Mouse (Mus musculus): ENCODE results near the gene Msi1. TPM values are rescaled to one million over a fixed set of nuclear protein-coding genes. Genes with fewer than 3 reads are reported as not detected.
"Not testable (repeated sequence)": the region's sequence is repeated elsewhere in the genome, so short reads cannot be mapped to it uniquely, and the experiment has no call there.

The Msi1 gene
- total RNA-seq, 2 experiments from 2014 or later: 15.9 to 16.2 TPM

DNA sequence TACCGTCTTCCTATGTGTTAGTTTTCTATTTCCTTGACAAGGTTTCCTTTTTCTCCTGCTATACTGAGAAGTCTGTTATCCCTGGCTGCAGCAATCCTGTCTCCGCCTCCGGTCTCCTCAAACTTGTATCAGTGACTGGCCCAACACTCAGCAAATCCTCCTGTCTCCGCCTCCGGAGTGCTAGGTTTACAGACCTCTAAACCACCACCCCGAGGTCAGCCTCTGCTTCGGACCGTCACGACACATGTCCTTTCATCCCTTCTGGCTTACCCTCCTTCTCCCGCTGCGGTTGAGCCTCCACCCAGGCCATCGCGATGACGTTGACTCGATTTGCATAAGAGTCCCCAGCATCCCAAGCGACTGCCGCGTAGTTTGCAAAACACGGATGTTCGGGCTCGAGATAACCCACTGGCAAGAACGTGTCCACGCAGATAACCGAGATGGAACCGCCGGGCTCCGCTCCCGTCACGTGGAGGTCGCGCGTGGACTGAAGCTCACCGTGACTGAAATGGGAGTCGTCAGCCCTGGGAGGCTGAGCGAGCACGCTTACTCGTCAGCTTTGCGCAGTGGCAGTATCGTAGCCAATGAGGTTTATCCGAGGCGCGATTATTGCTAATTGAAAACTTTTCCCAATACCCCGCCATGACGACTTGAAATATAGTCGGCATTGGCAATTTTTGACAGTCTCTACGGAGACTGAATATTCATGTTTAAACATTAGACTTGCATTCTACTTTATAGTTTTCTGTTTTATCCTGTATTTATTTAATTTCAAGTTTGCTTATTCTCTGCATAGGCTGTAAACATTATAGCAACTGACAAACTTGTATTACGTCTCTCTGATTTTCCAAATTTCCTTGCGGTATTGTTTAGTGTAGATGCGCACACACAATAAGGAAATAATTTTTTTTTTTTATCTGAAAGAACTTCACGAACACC, 60.6 kb downstream of the Msi1 start:
- peak; percentile 89 for DNase-seq

GRCm38 (mm10) chr5:115490638-115491000, 61.2 kb downstream of the Msi1 start:
- DNase-seq: no peak

DNA sequence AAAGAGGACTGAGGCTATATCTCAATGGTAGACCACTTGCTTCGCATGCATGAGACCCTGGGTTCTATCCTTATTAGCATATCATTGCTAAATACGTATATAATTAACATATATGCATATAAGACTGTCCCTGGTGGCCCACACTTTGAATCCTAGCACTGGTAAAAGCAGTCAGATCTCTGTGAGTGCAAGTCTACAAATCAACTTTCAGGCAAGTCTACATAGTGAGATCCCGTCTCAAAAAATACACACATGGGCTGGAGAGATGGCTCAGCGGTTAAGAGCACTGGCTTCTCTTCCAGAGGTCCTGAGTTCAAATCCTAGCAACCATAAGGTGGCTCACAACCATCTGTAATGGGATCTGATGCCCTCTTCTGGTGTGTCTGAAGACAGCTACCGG, 61.7 kb downstream of the Msi1 start:
- DNase-seq: no peak

DNA sequence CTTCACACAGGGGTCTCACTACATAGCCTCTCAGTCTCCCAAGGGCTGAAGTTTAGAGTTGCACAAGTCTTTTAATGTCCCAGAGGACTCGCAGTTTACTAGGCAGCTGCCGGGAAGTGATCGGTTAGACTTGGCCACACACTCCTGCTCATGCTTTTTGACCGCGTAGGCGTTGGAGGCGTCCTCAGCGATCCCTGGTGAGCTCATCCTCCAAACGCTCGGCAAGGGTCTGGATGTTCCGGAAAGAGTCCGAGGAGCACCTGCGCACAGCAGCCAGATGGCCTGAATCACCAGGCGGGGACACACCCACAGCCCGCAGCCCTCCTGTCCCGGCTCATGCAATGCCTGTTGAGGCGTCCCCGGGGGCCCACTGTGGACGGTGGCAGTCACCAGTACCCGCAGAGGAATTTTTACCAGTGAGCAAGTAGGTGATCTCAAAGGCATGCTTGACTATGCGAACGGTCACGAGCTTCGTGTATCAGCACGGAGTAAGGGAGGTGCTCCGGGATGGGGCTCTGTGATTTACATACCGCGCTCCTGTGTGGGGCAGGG, 62.4 kb downstream of the Msi1 start:
- DNase-seq: peak; percentile 73

GRCm38 (mm10) chr5:115492711-115493335, 63.4 kb downstream of the Msi1 start:
- DNase-seq: peak; percentile 65

- DNase-seq: no peak
Observed at GRCm38 (mm10) chr5:115493441-115493840, 64.0 kb downstream of the Msi1 start.

DNA sequence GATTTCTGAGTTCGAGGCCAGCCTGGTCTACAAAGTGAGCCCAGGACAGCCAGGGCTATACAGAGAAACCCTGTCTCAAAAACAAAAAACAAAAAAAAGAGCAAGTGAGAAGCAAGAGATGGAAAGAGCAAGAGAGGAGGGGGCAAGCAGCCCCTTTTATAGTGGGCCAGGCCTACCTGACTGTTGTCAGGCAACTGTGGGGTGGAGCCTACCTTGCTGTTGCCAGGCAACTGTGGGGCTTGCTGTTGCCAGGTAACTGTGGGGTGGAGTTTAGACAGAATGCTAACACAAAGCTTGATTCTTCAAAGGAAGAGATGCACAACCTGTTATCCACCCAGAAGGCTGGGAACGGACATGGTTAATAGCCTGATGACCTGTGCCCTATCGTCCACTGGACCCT, 66.2 kb downstream of the Msi1 start:
- DNase-seq: not testable (repeated sequence)

DNA sequence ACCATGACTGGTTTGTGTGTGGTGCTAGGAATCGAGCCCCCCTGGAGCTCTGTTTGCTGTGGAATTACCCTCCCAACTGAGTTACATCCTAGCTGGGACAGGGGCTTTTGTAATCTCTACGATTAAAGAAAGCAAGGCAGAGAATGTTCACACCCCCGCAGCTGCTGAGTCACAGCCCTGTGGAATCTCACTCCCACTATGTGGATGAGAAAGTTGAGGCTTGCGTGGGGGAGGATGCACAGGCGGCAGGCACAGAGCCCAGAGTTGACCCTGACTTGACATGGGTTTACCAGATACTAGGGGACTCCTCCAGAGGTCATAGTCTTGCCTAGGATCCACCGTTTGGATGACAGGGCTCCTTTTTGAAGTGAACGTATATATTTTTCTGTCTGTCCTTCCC, 67.6 kb downstream of the Msi1 start:
- DNase-seq: no peak

- no peak for DNase-seq
Observed at GRCm38 (mm10) chr5:115498307-115499240, 69.2 kb downstream of the Msi1 start.

DNA sequence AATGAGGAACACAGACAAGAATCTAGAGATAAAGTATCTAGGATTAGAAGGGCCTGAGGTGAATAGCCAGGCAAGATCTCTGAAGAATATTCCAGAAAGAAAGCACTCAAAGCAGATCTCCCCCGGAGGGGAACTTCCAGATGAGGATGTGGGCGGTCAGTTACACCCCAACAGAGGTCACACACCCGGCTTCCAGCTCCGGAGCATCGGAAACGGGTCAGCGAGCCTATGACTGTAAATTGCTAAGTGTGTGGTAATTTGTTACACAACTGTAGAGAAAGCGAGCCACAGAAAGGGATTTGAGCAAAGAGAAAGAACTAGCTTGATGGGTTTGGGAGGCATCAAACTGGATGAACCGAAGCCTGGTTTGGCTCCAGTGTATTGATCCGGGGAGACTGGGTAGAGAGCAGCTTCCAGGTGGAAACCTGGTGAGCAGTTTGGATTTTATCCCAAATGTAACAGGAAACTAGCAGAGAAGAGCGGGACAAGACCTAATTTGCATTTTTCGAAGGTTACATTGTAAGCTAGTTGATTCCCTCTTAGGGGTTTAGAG, 71.1 kb downstream of the Msi1 start:
- DNase-seq: peak; percentile 28

- DNase-seq: no peak
Observed at GRCm38 (mm10) chr5:115503035-115503434, 73.6 kb downstream of the Msi1 start.

Other genes with a start within 250 kb of the Msi1 start
- 1 to 10 TPM; 4.1 to 4.4 TPM for gene Cabp1, start 235.2 kb upstream of the Msi1 start, total RNA-seq (2021)
- 10 to 100 TPM; 86.6 to 97.6 TPM for gene Pop5, start 193.8 kb upstream of the Msi1 start, total RNA-seq (2021)
- 100 to 1,000 TPM; 228 to 254 TPM for gene Rnf10, start 156.7 kb upstream of the Msi1 start, total RNA-seq (2021)
- 100 to 1,000 TPM in 1 of 2 experiments, 10 to 100 TPM in 1; 90.7 to 114 TPM for gene Coq5, start 149.9 kb upstream of the Msi1 start, total RNA-seq (2021)
- 100 to 1,000 TPM; 243 to 258 TPM for gene Dynll1, start 128.6 kb upstream of the Msi1 start, total RNA-seq (2021)
- 10 to 100 TPM; 67.1 to 70.7 TPM for gene Srsf9, start 102.4 kb upstream of the Msi1 start, total RNA-seq (2021)
- gene Gatc, start 88.4 kb upstream of the Msi1 start, total RNA-seq (2021): 10 to 100 TPM; 19.1 to 20.1 TPM
- 10 to 100 TPM; 28.5 to 30.1 TPM for gene Triap1, start 88.4 kb upstream of the Msi1 start, total RNA-seq (2021)
- gene Cox6a1, start 80.6 kb upstream of the Msi1 start, total RNA-seq (2021): 1,000 to 10,000 TPM; 1,718 to 1,856 TPM
- not detected for gene Pla2g1b, start 36.7 kb downstream of the Msi1 start, total RNA-seq (2021)
- gene Sirt4, start 55.1 kb downstream of the Msi1 start, total RNA-seq (2021): 10 to 100 TPM; 15.8 to 31.4 TPM
- 10 to 100 TPM; 55.1 to 72.4 TPM for gene Pxn, start 77.1 kb downstream of the Msi1 start, total RNA-seq (2021)
- 100 to 1,000 TPM; 933 to 968 TPM for gene Rplp0, start 129.9 kb downstream of the Msi1 start, total RNA-seq (2021)
- 10 to 100 TPM; 52.4 to 63.2 TPM for gene Gcn1l1, start 135.7 kb downstream of the Msi1 start, total RNA-seq (2021)
- gene Rab35, start 202.3 kb downstream of the Msi1 start, total RNA-seq (2021): 10 to 100 TPM; 54.0 to 57.2 TPM